Mouse (Mus musculus) embryonic facial prominence, embryonic 11.5 days (tissue): ENCODE measurements around the gene Nlrp3. TPM values are rescaled to one million over a fixed set of nuclear protein-coding genes. Genes with fewer than 3 reads are reported as not detected.
"Not testable (repeated sequence)": the region's sequence is repeated elsewhere in the genome, so short reads cannot be mapped to it uniquely, and the experiment has no call there.

Source experiments
- ATAC-seq: fragments of 200-750 bp; cut with Nextera tagmentation; replicated peaks from 2 replicates; pipeline ENCODE4 v1.8.0; 2017; ENCODE audit warnings: low read depth; ENCODE audit not compliant: insufficient number of reproducible peaks, low FRiP score, low TSS enrichment
- DNase-seq: peaks from one replicate; pipeline ENCODE4 v3.0.0-alpha.2; 2015; ENCODE audit warnings: low spot score
- H3K27ac ChIP-seq: fragments of 300-500 bp; sonication (generic); replicated peaks from 2 replicates; pipeline ENCODE4 v1.5.1; 2014; ENCODE audit warnings: mild to moderate bottlenecking, low read depth, low read length, control low read depth
- H3K27me3 ChIP-seq: fragments of 300-500 bp; sonication (generic); 2 replicates; pipeline ENCODE4 v1.6.1; 2014; ENCODE audit warnings: mild to moderate bottlenecking, low read length, moderate library complexity, mixed read lengths; ENCODE audit not compliant: control insufficient read depth, insufficient read depth
- H3K36me3 ChIP-seq: fragments of 300-500 bp; sonication (generic); replicated peaks from 2 replicates; pipeline ENCODE4 v1.6.1; 2014; ENCODE audit warnings: low read depth, mild to moderate bottlenecking, low read length, moderate library complexity, mixed read lengths; ENCODE audit not compliant: control insufficient read depth, insufficient read depth
- H3K4me1 ChIP-seq: fragments of 300-500 bp; sonication (generic); 2 replicates; pipeline ENCODE4 v1.6.1; 2014; ENCODE audit warnings: low read length, mixed read lengths; ENCODE audit not compliant: control insufficient read depth, insufficient read depth
- H3K4me2 ChIP-seq: fragments of 300-500 bp; sonication (generic); 2 replicates; pipeline ENCODE4 v1.6.1; 2014; ENCODE audit warnings: low read depth, mild to moderate bottlenecking, control low read depth, low read length, moderate library complexity
- H3K4me3 ChIP-seq: fragments of 300-500 bp; sonication (generic); 2 replicates; pipeline ENCODE4 v1.5.1; 2014; ENCODE audit warnings: low read depth, low read length, control low read depth
- H3K9ac ChIP-seq: fragments of 300-500 bp; sonication (generic); replicated peaks from 2 replicates; pipeline ENCODE4 v1.6.1; 2014; ENCODE audit warnings: mild to moderate bottlenecking, control low read depth, low read length
- H3K9me3 ChIP-seq: fragments of 300-500 bp; sonication (generic); replicated peaks from 2 replicates; pipeline ENCODE4 v1.6.1; 2016; ENCODE audit warnings: mild to moderate bottlenecking, low read length, inconsistent platforms, mixed read lengths; ENCODE audit not compliant: control insufficient read depth
- WGBS: fragments of 180-500 bp; shearing (Covaris S2); extraction: QIAGEN DNeasy Blood & Tissue Kit; methylation state at CpG from one replicate; pipeline ENCODE4 v1.1.7; 2014; 5-methylcytosine and 5-hydroxymethylcytosine counted together
- polyA plus RNA-seq: library from polyadenylated mRNA; unstranded; fragments of >200 nt; fragmentation: Nextera tagmentation; extraction: Ambion mirVana; gene quantifications from 2 replicates; pipeline ENCODE4 v1.2.1, GENCODE M21; 2014

The Nlrp3 gene
- polyA plus RNA-seq, 1 experiment from 2014 or later = 0.13 TPM

DNA sequence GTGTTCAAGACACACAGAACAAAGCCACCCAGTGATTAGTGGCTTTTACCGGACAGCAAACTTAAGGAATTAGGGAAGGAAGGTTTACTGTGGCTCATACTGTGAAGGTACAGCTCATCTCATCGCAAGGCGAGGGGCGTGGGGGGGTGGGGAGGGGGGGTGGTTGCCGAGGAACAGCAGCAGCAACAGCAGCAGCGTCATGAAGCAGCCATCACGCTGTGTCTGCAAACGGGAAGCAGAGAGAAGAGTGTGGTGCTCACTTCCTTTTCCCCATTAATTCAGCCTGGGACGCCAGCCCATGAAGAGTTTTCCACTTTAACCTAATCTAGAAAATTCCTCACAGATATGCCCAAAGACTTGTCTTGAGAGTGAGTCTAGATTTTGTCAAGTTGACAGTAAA is 21.5 kb downstream of the Nlrp3 start:
- H3K27ac ChIP-seq = no peak overlapping the region
- H3K4me3 ChIP-seq = no peak overlapping the region
- ATAC-seq (no peak), DNase-seq (no peak)
- WGBS = 73% methylated on average over 9 of the region's 9 CpGs
- no peaks in the 10 kb centered on the region for H3K4me1 ChIP-seq
- no peak overlapping the region for H3K9ac ChIP-seq
- no peaks in the 10 kb centered on the region for H3K9me3 ChIP-seq
- no peaks in the 10 kb centered on the region for H3K36me3 ChIP-seq
- H3K27me3 ChIP-seq = no peaks in the 10 kb centered on the region
- no peak overlapping the region for H3K4me2 ChIP-seq

GRCm38 (mm10) chr11:59569306-59569705 is 27.9 kb downstream of the Nlrp3 start:
- H3K36me3 ChIP-seq = no peaks in the 10 kb centered on the region
- H3K27ac ChIP-seq = no peak overlapping the region
- H3K4me1 ChIP-seq = no peaks in the 10 kb centered on the region
- H3K4me3 ChIP-seq = no peak overlapping the region
- H3K4me2 ChIP-seq = no peak overlapping the region
- ATAC-seq (no peak), DNase-seq (peak; percentile 33)
- no peaks in the 10 kb centered on the region for H3K9me3 ChIP-seq
- H3K27me3 ChIP-seq = no peaks in the 10 kb centered on the region
- H3K9ac ChIP-seq = no peak overlapping the region
- 70% methylated on average over 3 of the region's 3 CpGs for whole genome bisulfite sequencing

DNA sequence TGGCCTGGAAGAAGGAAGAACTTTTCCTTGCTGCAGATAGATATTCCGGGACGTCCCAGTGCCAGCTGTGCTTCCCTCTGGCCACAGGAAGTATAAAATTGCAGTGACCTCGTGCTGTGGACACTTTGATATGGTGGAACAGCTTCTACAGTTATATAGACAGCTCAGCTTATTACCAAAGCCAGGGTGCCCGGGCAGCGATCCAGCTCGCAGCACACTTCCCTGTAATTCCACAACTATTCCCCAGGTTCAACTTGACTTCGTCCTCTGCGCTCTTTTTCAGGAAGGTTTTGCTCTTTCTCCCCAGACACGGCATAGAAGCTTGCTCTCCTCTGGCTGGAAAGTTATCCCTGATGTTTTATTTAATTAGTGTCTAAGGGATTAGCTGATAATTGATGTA is 34.4 kb downstream of the Nlrp3 start:
- Histone ChIP-seq H3K4me3 (no peak overlapping the region), H3K9ac (no peak overlapping the region), H3K9me3 (no peaks in the 10 kb centered on the region), H3K36me3 (no peaks in the 10 kb centered on the region), H3K4me1 (no peaks in the 10 kb centered on the region), H3K27me3 (no peaks in the 10 kb centered on the region), H3K27ac (no peak overlapping the region), H3K4me2 (no peak overlapping the region)
- DNase-seq (no peak), ATAC-seq (no peak)
- WGBS = 57% methylated on average over 9 of the region's 9 CpGs

DNA sequence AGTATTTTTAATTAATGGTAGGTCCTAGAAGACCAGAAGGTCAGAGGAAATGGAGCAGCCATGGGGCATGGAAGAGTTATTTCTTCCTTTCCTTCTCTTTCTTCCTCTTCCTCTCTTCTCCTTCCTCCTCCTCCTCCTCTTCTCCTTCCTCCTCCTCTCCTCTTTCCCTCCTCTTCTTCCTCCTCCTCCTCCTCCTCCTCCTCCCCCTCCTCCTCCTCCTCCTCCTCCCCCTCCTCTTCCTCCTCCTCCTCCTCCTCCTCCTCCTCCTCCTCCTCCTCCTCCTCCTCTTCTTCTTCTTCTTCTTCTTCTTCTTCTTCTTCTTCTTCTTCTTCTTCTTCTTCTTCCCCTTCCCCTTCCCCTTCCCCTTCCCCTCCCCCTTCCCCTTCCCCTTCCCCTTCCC is 34.8 kb downstream of the Nlrp3 start, which contains the start of gene Olfr222:
Gene Olfr222 (minus strand): TSS at position 101 of the 400 bp plus-strand sequence.
- not testable (repeated sequence) for H3K9ac ChIP-seq, H3K9me3 ChIP-seq, ATAC-seq, H3K4me3 ChIP-seq, H3K36me3 ChIP-seq, H3K27ac ChIP-seq, H3K4me1 ChIP-seq, H3K4me2 ChIP-seq, DNase-seq, H3K27me3 ChIP-seq

GRCm38 (mm10) chr11:59584539-59584938 is 43.2 kb downstream of the Nlrp3 start:
- no peaks in the 10 kb centered on the region for H3K4me1 ChIP-seq
- H3K9ac ChIP-seq = no peak overlapping the region
- H3K27ac ChIP-seq = no peak overlapping the region
- peak; percentile 76 for DNase-seq
- WGBS = 32% methylated on average over 6 of the region's 6 CpGs
- H3K4me2 ChIP-seq = no peak overlapping the region
- no peaks in the 10 kb centered on the region for H3K36me3 ChIP-seq
- ATAC-seq = no peak
- no peaks in the 10 kb centered on the region for H3K27me3 ChIP-seq
- H3K4me3 ChIP-seq = no peak overlapping the region
- no peaks in the 10 kb centered on the region for H3K9me3 ChIP-seq

GRCm38 (mm10) chr11:59589496-59589895 is 48.1 kb downstream of the Nlrp3 start:
- ATAC-seq (no peak), DNase-seq (no peak)
- Histone ChIP-seq H3K27ac (no peak overlapping the region), H3K36me3 (no peaks in the 10 kb centered on the region), H3K9me3 (no peaks in the 10 kb centered on the region), H3K9ac (no peak overlapping the region), H3K4me1 (no peaks in the 10 kb centered on the region), H3K27me3 (no peaks in the 10 kb centered on the region), H3K4me3 (no peak overlapping the region), H3K4me2 (no peak overlapping the region)
- WGBS = 88% methylated on average over 8 of the region's 8 CpGs

DNA sequence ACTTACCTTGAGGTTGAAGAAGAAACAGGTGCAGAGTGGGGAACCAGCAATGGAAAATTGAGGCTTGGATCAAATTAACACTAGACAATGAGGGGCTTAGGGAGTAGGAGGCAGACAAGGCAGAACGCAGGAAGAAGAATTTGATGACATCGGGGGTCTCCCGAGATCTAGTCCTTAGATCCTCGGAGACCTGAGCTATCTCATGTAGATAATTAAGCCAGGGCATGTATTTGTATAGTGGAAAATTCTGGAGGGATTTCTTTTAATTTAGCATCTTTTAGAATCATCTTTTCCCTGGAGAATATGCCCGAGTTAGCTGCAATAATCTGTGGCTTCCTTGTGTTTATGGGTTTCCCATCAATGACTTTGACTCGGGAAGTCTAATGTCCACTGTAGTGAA is 51.8 kb downstream of the Nlrp3 start, which contains the start of gene Olfr223:
Gene Olfr223 (minus strand): TSS at position 101 of the 400 bp plus-strand sequence.
- Histone ChIP-seq H3K27ac (no peak within 1 kb of the TSS), H3K4me2 (no peak within 1 kb of the TSS), H3K36me3 (no peaks in the 10 kb centered on the region), H3K4me1 (no peaks in the 10 kb centered on the region), H3K9ac (no peak within 1 kb of the TSS), H3K9me3 (no peaks in the 10 kb centered on the region), H3K4me3 (no peak within 1 kb of the TSS), H3K27me3 (no peaks in the 10 kb centered on the region)
- ATAC-seq (no peak), DNase-seq (no peak)
- 84% methylated on average over 6 of the region's 6 CpGs for WGBS

DNA sequence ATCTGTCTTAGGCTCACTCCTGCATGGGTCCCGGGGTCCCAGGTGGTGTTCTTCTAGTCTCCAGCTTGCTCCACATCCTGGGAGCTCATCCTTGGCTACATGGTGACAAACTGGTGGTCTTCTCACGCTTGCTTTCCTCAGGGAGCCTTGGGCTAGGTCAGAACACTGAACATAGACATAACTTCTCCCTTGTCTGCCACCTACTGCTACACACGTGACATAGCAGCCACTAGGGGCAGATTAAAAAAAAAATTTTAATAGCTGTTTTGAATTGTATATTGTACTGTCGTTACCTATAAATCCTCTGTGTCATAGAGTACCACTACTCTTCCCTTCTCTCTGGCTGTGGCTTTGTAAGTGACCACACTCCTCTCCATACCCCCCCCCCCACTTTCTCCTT is 54.7 kb downstream of the Nlrp3 start:
- no peaks in the 10 kb centered on the region for H3K4me1 ChIP-seq
- H3K4me2 ChIP-seq = no peak overlapping the region
- 50% methylated on average over 4 of the region's 4 CpGs for WGBS
- no peaks in the 10 kb centered on the region for H3K9me3 ChIP-seq
- no peak overlapping the region for H3K27ac ChIP-seq
- ATAC-seq (no peak), DNase-seq (peak; percentile 22)
- no peak overlapping the region for H3K4me3 ChIP-seq
- H3K9ac ChIP-seq = no peak overlapping the region
- no peaks in the 10 kb centered on the region for H3K36me3 ChIP-seq
- H3K27me3 ChIP-seq = no peaks in the 10 kb centered on the region
